Mouse (Mus musculus) thymus, adult 2 months (tissue): Measurements from ENCODE around the gene Gatd1.

ENCODE experiments used
- CTCF ChIP-seq: fragments of 200-500 bp; IDR thresholded peaks from 2 replicates; pipeline ENCODE4 v1.5.1; 2012; ENCODE audit warnings: mild to moderate bottlenecking, control low read depth, low read length, moderate library complexity, borderline replicate concordance; ENCODE audit not compliant: control insufficient read depth, poor library complexity, insufficient read depth; ENCODE audit errors: extremely low read depth
- POLR2A ChIP-seq: fragments of 200-500 bp; IDR thresholded peaks from 2 replicates; pipeline ENCODE4 v1.6.1; 2012; ENCODE audit warnings: mild to moderate bottlenecking, low read length, control low read depth, moderate library complexity; ENCODE audit not compliant: control insufficient read depth, poor library complexity, insufficient read depth; ENCODE audit errors: extremely low read depth

- no peak for TF ChIP-seq POLR2A
- TF ChIP-seq CTCF, result no peak
Observed at GRCm38 (mm10) chr7:141420030-141420702, 6.2 kb upstream of the Gatd1 start.
